Mouse (Mus musculus): Measurements from ENCODE around the gene Plekhg6.

- no peak for TF ChIP-seq CTCF (IDR thresholded peaks at IDR 0.05; ENCODE audit: low read depth, low read length)
- no peak for TF ChIP-seq GATA1 (IDR thresholded peaks at IDR 0.05; ENCODE audit: borderline replicate concordance, low read length)
- TF ChIP-seq POLR2AphosphoS5 (IDR thresholded peaks at IDR 0.05; ENCODE audit: insufficient replicate concordance, low read depth, low read length) = no peak
- no peak for TF ChIP-seq GATA2 (IDR thresholded peaks at IDR 0.05; ENCODE audit: borderline replicate concordance, low read depth, low read length)
- TF ChIP-seq TAL1 (conservative IDR thresholded peaks at IDR 0.05; ENCODE audit: low read depth, low read length) = no peak
Measured at GRCm38 (mm10) chr6:125386080-125386479, 5.5 kb upstream of the Plekhg6 start.
